24 mouse cellular contexts compared by ENCODE assay signal in the genomic region with DNA sequence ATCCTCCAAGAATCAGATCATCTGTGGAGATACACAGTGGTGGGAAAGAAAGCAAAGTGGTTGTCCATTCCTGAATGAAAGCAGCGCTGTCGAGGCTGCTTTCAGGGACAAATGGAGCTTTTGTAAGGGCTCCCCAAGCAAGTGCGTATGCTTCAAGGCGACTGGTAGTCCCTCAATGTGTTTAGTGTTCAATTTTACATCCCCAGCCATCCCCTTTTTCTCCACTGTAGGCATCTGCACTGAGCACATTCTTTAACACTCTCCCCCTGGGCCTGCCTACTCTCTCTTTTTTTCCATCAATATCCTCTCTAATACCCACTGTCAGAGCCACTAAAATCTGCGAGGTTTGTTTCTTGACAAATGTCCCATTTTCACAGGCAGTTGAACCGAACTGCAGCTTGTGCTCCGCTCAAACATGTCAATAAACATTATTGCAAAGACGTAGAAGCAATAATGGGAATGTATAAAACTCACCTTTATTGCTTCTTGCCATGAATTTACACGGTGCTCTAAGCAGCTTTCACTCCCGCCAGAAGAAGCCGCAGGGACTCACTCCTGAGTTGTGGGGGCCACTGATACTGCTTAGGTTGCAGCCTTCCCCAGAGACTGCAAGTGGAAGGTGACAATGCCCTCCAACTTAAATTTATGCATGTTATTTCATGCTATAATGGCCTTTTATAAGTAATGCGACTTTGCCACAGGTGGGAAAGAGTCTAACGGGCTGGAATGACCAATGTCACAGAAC.
DNase-seq lines count a peak whose midpoint lies in the region; ATAC-seq and TF ChIP-seq lines count a peak whose summit lies in the region.
"Had no signal": no experiment of that assay in that cellular context is flagged by ENCODE, and none has a peak within 500 bp of the region (broad histone marks: within the 10 kb centered on the region; RNA-seq: fewer than 3 reads in every experiment).

No protein-coding gene starts in this region.

- peak; percentile 54; the same call in 1 of the 2 replicates for ATAC-seq in forebrain, postnatal 0 days
- ATAC-seq in forebrain, embryonic 13.5 days: no peak
- no peak for ATAC-seq in midbrain, postnatal 0 days (ENCODE audit: low FRiP score)
- ATAC-seq in midbrain, embryonic 11.5 days (ENCODE audit: low FRiP score): no peak
- ATAC-seq: CD4-positive, CD25-positive, alpha-beta regulatory T cell, adult 4 months; inflammation-experienced regulatory T-cells, adult 6 months had no signal

- no peak for DNase-seq in forebrain, postnatal 0 days
- DNase-seq in layer of hippocampus, adult 2 months (ENCODE audit: low spot score in 2 of 2): peak in 1 of 2 experiments; percentile 41
- no peak for DNase-seq in layer of hippocampus, adult 8-10 months (ENCODE audit: low spot score in 2 of 2)
- peak; percentile 28 for DNase-seq in midbrain, postnatal 0 days (ENCODE audit: low spot score)
- DNase-seq in midbrain, embryonic 11.5 days (ENCODE audit: low spot score, missing footprints): no peak
- no peak for DNase-seq in spleen, adult 18-20 months
- DNase-seq: adrenal gland, postnatal 25 days; cerebellum, adult 11 months; cerebellum, adult 9-11 months; gastrocnemius, adult 2 months; kidney, adult 18-20 months; left cerebral cortex, postnatal 4 days; lung, postnatal 4 days; right cerebral cortex, adult 18-20 months; thymus, adult 2 months; thymus, postnatal 4 days had no signal

- H3K4me3 ChIP-seq in forebrain, postnatal 0 days (ENCODE audit: low read depth, low read length): no peak overlapping the region
- no peak overlapping the region for H3K4me3 ChIP-seq in forebrain, embryonic 13.5 days
- H3K4me3 ChIP-seq in layer of hippocampus, adult 2 months: no peak overlapping the region
- no peak overlapping the region for H3K4me3 ChIP-seq in midbrain, postnatal 0 days (ENCODE audit: low read depth, low read length)
- no peak overlapping the region for H3K4me3 ChIP-seq in midbrain, embryonic 11.5 days (ENCODE audit: low read depth, low read length)
- H3K4me3 ChIP-seq: embryonic facial prominence, embryonic 15.5 days; gastrocnemius, adult 2 months; left cerebral cortex, adult 2 months; neural tube, embryonic 12.5 days had no signal

- H3K4me2 ChIP-seq in forebrain, postnatal 0 days (ENCODE audit: low read depth): no peak overlapping the region
- no peak overlapping the region for H3K4me2 ChIP-seq in forebrain, embryonic 13.5 days
- H3K4me2 ChIP-seq in midbrain, postnatal 0 days (ENCODE audit: low read depth, low read length, poor library complexity, severe bottlenecking): no peak overlapping the region; the same call in 1 of the 2 replicates
- no peak overlapping the region for H3K4me2 ChIP-seq in midbrain, embryonic 11.5 days
- H3K4me2 ChIP-seq: embryonic facial prominence, embryonic 15.5 days; neural tube, embryonic 12.5 days had no signal

- no peaks in the 10 kb centered on the region; the same call in 1 of the 2 replicates for H3K4me1 ChIP-seq in forebrain, postnatal 0 days (ENCODE audit: insufficient read depth)
- peaks cover 10% of the 10 kb centered on the region; the same call in 1 of the 2 replicates for H3K4me1 ChIP-seq in forebrain, embryonic 13.5 days
- no peaks in the 10 kb centered on the region for H3K4me1 ChIP-seq in midbrain, postnatal 0 days (ENCODE audit: insufficient read depth, low read length)
- H3K4me1 ChIP-seq in midbrain, embryonic 11.5 days (ENCODE audit: control insufficient read depth, insufficient read depth, low read length): no peaks in the 10 kb centered on the region
- H3K4me1 ChIP-seq: embryonic facial prominence, embryonic 15.5 days had no signal

- H3K9me3 ChIP-seq in forebrain, postnatal 0 days (ENCODE audit: low read length): no peaks in the 10 kb centered on the region
- no peaks in the 10 kb centered on the region for H3K9me3 ChIP-seq in forebrain, embryonic 13.5 days (replicated peaks)
- H3K9me3 ChIP-seq in midbrain, postnatal 0 days (ENCODE audit: low read length): no peaks in the 10 kb centered on the region
- no peaks in the 10 kb centered on the region for H3K9me3 ChIP-seq in midbrain, embryonic 11.5 days (ENCODE audit: control insufficient read depth, low read length)
- H3K9me3 ChIP-seq: embryonic facial prominence, embryonic 15.5 days; neural tube, embryonic 12.5 days had no signal

- H3K27ac ChIP-seq in forebrain, postnatal 0 days (ENCODE audit: low read depth, low read length): no peak overlapping the region
- no peak overlapping the region for H3K27ac ChIP-seq in forebrain, embryonic 13.5 days
- peak overlapping the region; percentile 87 for H3K27ac ChIP-seq in layer of hippocampus, adult 2 months
- peak overlapping the region; percentile 12; the same call in 1 of the 2 replicates for H3K27ac ChIP-seq in midbrain, postnatal 0 days (ENCODE audit: low read depth, low read length)
- no peak overlapping the region for H3K27ac ChIP-seq in midbrain, embryonic 11.5 days (ENCODE audit: low read depth, low read length)
- H3K27ac ChIP-seq: embryonic facial prominence, embryonic 15.5 days; gastrocnemius, adult 2 months; kidney, postnatal 0 days; left cerebral cortex, adult 2 months; neural tube, embryonic 12.5 days; stomach, postnatal 0 days had no signal

- no peak for TF ChIP-seq CTCF in forebrain, postnatal 0 days (IDR thresholded peaks at IDR 0.05; ENCODE audit: low read depth)
- TF ChIP-seq CTCF in layer of hippocampus, adult 2 months (conservative IDR thresholded peaks at IDR 0.05): peak; percentile 19
- no peak for TF ChIP-seq CTCF in midbrain, postnatal 0 days (IDR thresholded peaks at IDR 0.05)

- H3K9ac ChIP-seq in forebrain, postnatal 0 days: no peak overlapping the region
- no peak overlapping the region for H3K9ac ChIP-seq in forebrain, embryonic 13.5 days
- no peak overlapping the region for H3K9ac ChIP-seq in midbrain, postnatal 0 days (replicated peaks; ENCODE audit: low read length, poor library complexity, severe bottlenecking)
- H3K9ac ChIP-seq in midbrain, embryonic 11.5 days (ENCODE audit: low read length): no peak overlapping the region
- H3K9ac ChIP-seq: embryonic facial prominence, embryonic 15.5 days; neural tube, embryonic 12.5 days had no signal

- H3K36me3 ChIP-seq in forebrain, postnatal 0 days (ENCODE audit: insufficient read depth): no peaks in the 10 kb centered on the region
- H3K36me3 ChIP-seq in forebrain, embryonic 13.5 days (ENCODE audit: poor library complexity, severe bottlenecking): no peaks in the 10 kb centered on the region
- H3K36me3 ChIP-seq in midbrain, postnatal 0 days (ENCODE audit: insufficient read depth, low read length): no peaks in the 10 kb centered on the region
- H3K36me3 ChIP-seq in midbrain, embryonic 11.5 days (ENCODE audit: control insufficient read depth, insufficient read depth, low read length): no peaks in the 10 kb centered on the region
- H3K36me3 ChIP-seq: embryonic facial prominence, embryonic 15.5 days; neural tube, embryonic 12.5 days had no signal

- H3K27me3 ChIP-seq in forebrain, postnatal 0 days (ENCODE audit: insufficient read depth, low read length): no peaks in the 10 kb centered on the region
- no peaks in the 10 kb centered on the region for H3K27me3 ChIP-seq in forebrain, embryonic 13.5 days
- no peaks in the 10 kb centered on the region for H3K27me3 ChIP-seq in midbrain, postnatal 0 days (ENCODE audit: insufficient read depth, low read length)
- H3K27me3 ChIP-seq in midbrain, embryonic 11.5 days (ENCODE audit: control insufficient read depth, insufficient read depth, low read length): no peaks in the 10 kb centered on the region
- H3K27me3 ChIP-seq: embryonic facial prominence, embryonic 15.5 days; neural tube, embryonic 12.5 days had no signal

- WGBS in forebrain, postnatal 0 days: 61% methylated on average over 13 of the region's 13 CpGs
- 71% methylated on average over 13 of the region's 13 CpGs for WGBS in forebrain, embryonic 13.5 days
- WGBS in midbrain, postnatal 0 days: 61% methylated on average over 13 of the region's 13 CpGs
- WGBS in midbrain, embryonic 11.5 days: 81% methylated on average over 13 of the region's 13 CpGs

Comparison
In these comparisons a context has a peak if more than half of its experiments do, and no peak if none do; other contexts are left out.
1. H3K27ac ChIP-seq: peak in layer of hippocampus, adult 2 months (single experiment) and midbrain, postnatal 0 days (single experiment); none in forebrain, postnatal 0 days (single experiment), forebrain, embryonic 13.5 days (single experiment) and midbrain, embryonic 11.5 days (single experiment).